Comparison of ENCODE assay signal across 16 mouse cellular contexts in the genomic region with DNA sequence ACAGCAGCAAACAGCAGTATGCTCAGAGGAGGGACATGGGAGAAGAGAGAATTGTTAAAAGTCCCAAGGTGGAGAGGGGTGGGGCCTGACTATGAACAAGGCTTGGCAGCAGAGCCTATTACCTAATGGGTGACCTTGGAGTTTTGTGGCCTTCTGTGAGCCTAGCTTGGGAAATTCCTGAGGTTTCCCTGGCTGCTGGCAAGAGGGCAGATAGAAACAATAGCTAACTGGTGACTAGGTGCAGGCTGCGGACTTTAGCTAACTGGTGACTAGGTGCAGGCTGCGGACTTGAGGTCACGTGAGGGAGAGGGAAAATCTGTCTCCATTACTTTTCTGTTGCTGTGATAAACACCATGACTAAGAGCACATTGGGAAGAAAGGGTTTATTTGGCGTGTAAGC. TPM values are rescaled to one million over a fixed set of nuclear protein-coding genes. Genes with fewer than 3 reads are reported as not detected.
DNase-seq lines count a peak whose midpoint lies in the region; ATAC-seq and TF ChIP-seq lines count a peak whose summit lies in the region.
"Had no signal": no experiment of that assay in that cellular context is flagged by ENCODE, and none has a peak within 500 bp of the region (broad histone marks: within the 10 kb centered on the region; RNA-seq: fewer than 3 reads in every experiment).

No protein-coding gene starts in this region.

- ATAC-seq in forebrain, embryonic 15.5 days (replicated peaks): no peak
- ATAC-seq in monocyte, adult 5-6 weeks (replicated peaks; ENCODE audit: insufficient number of reproducible peaks, low FRiP score, low TSS enrichment, poor library complexity, severe bottlenecking): no peak
- ATAC-seq: midbrain, embryonic 15.5 days had no signal

- no peak for TF ChIP-seq POLR2A in liver, adult 2 months (IDR thresholded peaks at IDR 0.05; ENCODE audit: extremely low read depth, insufficient read depth, low read length)

- H3K4me2 ChIP-seq in forebrain, embryonic 15.5 days (replicated peaks): no peak overlapping the region
- H3K4me2 ChIP-seq: limb, embryonic 12.5 days; midbrain, embryonic 15.5 days; neural tube, embryonic 15.5 days had no signal

- no peak for TF ChIP-seq CTCF in liver, adult 2 months (IDR thresholded peaks at IDR 0.05; ENCODE audit: low read depth, low read length)

- peak overlapping the region; percentile 45; the same call in 1 of the 2 replicates for H3K27ac ChIP-seq in liver, adult 2 months (replicated peaks; ENCODE audit: insufficient read depth, low read depth, low read length)
- H3K27ac ChIP-seq in forebrain, embryonic 15.5 days (replicated peaks): no peak overlapping the region
- H3K27ac ChIP-seq: embryonic facial prominence, embryonic 10.5 days; heart, adult 2 months; limb, embryonic 12.5 days; midbrain, embryonic 15.5 days; neural tube, embryonic 15.5 days had no signal

- peaks cover 7% of the 10 kb centered on the region; the same call in 1 of the 2 replicates for H3K4me1 ChIP-seq in liver, adult 2 months (ENCODE audit: control insufficient read depth, insufficient read depth, low read length)
- H3K4me1 ChIP-seq in forebrain, embryonic 15.5 days: peaks cover 4% of the 10 kb centered on the region

- peak; percentile 89 for DNase-seq in liver, adult 2 months (ENCODE audit: extremely low read depth, low read depth, low spot score)
- no peak for DNase-seq in liver
- peak; percentile 75 for DNase-seq in NIH3T3 (ENCODE audit: low read depth)
- peak; percentile 31 for DNase-seq in adrenal gland, postnatal 25 days
- DNase-seq in kidney, postnatal 36 days: peak; percentile 79 to 82
- no peak for DNase-seq in right cerebral cortex, adult 2 months (ENCODE audit: low spot score in 2 of 2)
- DNase-seq: cerebellum, adult 2 months; heart, adult 2 months; right cerebral cortex, postnatal 14 days; thymus, postnatal 36 days had no signal

- H3K9me3 ChIP-seq in forebrain, embryonic 15.5 days: no peaks in the 10 kb centered on the region
- H3K9me3 ChIP-seq: embryonic facial prominence, embryonic 10.5 days; limb, embryonic 12.5 days; midbrain, embryonic 15.5 days; neural tube, embryonic 15.5 days had no signal

- H3K4me3 ChIP-seq in liver, adult 2 months (ENCODE audit: insufficient read depth, low read depth, low read length): no peak overlapping the region
- no peak overlapping the region for H3K4me3 ChIP-seq in forebrain, embryonic 15.5 days
- H3K4me3 ChIP-seq: embryonic facial prominence, embryonic 10.5 days; heart, adult 2 months; limb, embryonic 12.5 days; midbrain, embryonic 15.5 days; neural tube, embryonic 15.5 days had no signal

- H3K79me2 ChIP-seq in liver, adult 2 months (ENCODE audit: control insufficient read depth, insufficient read depth, low read length): no peaks in the 10 kb centered on the region

- H3K9ac ChIP-seq in liver, adult 2 months (ENCODE audit: low read depth, low read length): no peak overlapping the region
- H3K9ac ChIP-seq in forebrain, embryonic 15.5 days (replicated peaks): no peak overlapping the region
- H3K9ac ChIP-seq: limb, embryonic 12.5 days; midbrain, embryonic 15.5 days; neural tube, embryonic 15.5 days had no signal

- no peaks in the 10 kb centered on the region for H3K27me3 ChIP-seq in liver, adult 2 months (ENCODE audit: control insufficient read depth, insufficient read depth, low read length)
- no peaks in the 10 kb centered on the region for H3K27me3 ChIP-seq in forebrain, embryonic 15.5 days
- H3K27me3 ChIP-seq: limb, embryonic 12.5 days; midbrain, embryonic 15.5 days; neural tube, embryonic 15.5 days had no signal

- H3K36me3 ChIP-seq in liver, adult 2 months (ENCODE audit: control insufficient read depth, insufficient read depth, low read length): peaks cover 24% of the 10 kb centered on the region; the same call in 1 of the 2 replicates
- H3K36me3 ChIP-seq in forebrain, embryonic 15.5 days: peaks cover 38% of the 10 kb centered on the region
- H3K36me3 ChIP-seq: limb, embryonic 12.5 days had no signal

- 35% methylated on average over 4 of the region's 4 CpGs for whole genome bisulfite sequencing in liver, adult 2 months
- WGBS in forebrain, embryonic 15.5 days: 86% methylated on average over 4 of the region's 4 CpGs

RNA-seq across cellular contexts. Expression of a gene that starts 31.9 kb away (rescaled TPM):
- 141 and 185 TPM in 2 replicates for total RNA-seq in liver, adult 2 months (2014; rRNA removed)
- 314 and 354 TPM in 2 replicates for polyA plus RNA-seq in liver, adult 2 months (2012; rRNA removed)
- 11.9 and 15.6 TPM in 2 replicates for total RNA-seq in adrenal gland, postnatal 25 days (2021)
- polyA plus RNA-seq in forebrain, embryonic 15.5 days (2015; fragmentation: Nextera tagmentation; extraction: Ambion mirVana): 132 and 144 TPM in 2 replicates
- 0.68 to 3.1 TPM (median 1.2 TPM) in 3 replicates for total RNA-seq in monocyte, adult 5-6 weeks (2017)

Comparison
In these comparisons a context has a peak if more than half of its experiments do, and no peak if none do; other contexts are left out.
1. DNase-seq: peak in liver, adult 2 months (single experiment), NIH3T3 (single experiment), adrenal gland, postnatal 25 days (single experiment) and kidney, postnatal 36 days (2 of 2); none in liver (single experiment) and right cerebral cortex, adult 2 months (0 of 2).